Mouse (Mus musculus) small intestine, adult 2 months (tissue): ENCODE data around the gene Gzmd.

Experiments
- CTCF ChIP-seq: fragments of 200-500 bp; IDR thresholded peaks from 2 replicates; pipeline ENCODE4 v1.5.1; 2012; ENCODE audit warnings: low read depth, mild to moderate bottlenecking, control low read depth, inconsistent platforms, low read length, moderate library complexity, mixed read lengths; ENCODE audit not compliant: insufficient replicate concordance, insufficient read length; ENCODE audit errors: extremely low read depth
- POLR2A ChIP-seq: fragments of 200-500 bp; IDR thresholded peaks from 2 replicates; pipeline ENCODE4 v1.6.1; 2012; ENCODE audit warnings: low read depth, mild to moderate bottlenecking, control low read depth, inconsistent platforms, low read length, moderate library complexity

- TF ChIP-seq CTCF (no peak), POLR2A (no peak)
Measured at GRCm38 (mm10) chr14:56162109-56162508, 29.7 kb upstream of the Gzmd start.
